Mouse (Mus musculus) heart, embryonic 10.5 days (tissue): ENCODE measurements around the gene Mmp20. TPM values are rescaled to one million over a fixed set of nuclear protein-coding genes. Genes with fewer than 3 reads are reported as not detected.

ENCODE experiments used
- DNase-seq: peaks from one replicate; pipeline ENCODE4 v3.0.0-alpha.2; 2017; ENCODE audit warnings: low spot score
- H3K27ac ChIP-seq: fragments of 300-500 bp; sonication (generic); 2 replicates; pipeline ENCODE4 v1.5.1; 2016; ENCODE audit warnings: mild to moderate bottlenecking
- H3K27me3 ChIP-seq: fragments of 300-500 bp; sonication (generic); 2 replicates; pipeline ENCODE4 v1.6.1; 2016; ENCODE audit warnings: mild to moderate bottlenecking; ENCODE audit not compliant: poor library complexity, insufficient read depth, severe bottlenecking
- H3K36me3 ChIP-seq: fragments of 300-500 bp; sonication (generic); 2 replicates; pipeline ENCODE4 v1.6.1; 2016; ENCODE audit warnings: mild to moderate bottlenecking, moderate library complexity
- H3K4me1 ChIP-seq: fragments of 300-500 bp; sonication (generic); 2 replicates; pipeline ENCODE4 v1.6.1; 2016; ENCODE audit warnings: mild to moderate bottlenecking
- H3K4me3 ChIP-seq: fragments of 300-500 bp; sonication (generic); 2 replicates; pipeline ENCODE4 v1.5.1; 2016; ENCODE audit warnings: mild to moderate bottlenecking, moderate library complexity
- H3K9me3 ChIP-seq: fragments of 300-500 bp; sonication (generic); 2 replicates; pipeline ENCODE4 v1.6.1; 2016; ENCODE audit warnings: mild to moderate bottlenecking, moderate library complexity
- WGBS: fragments of 180-500 bp; shearing (Covaris S2); methylation state at CpG from one replicate; pipeline ENCODE4 v1.1.7; 2016; 5-methylcytosine and 5-hydroxymethylcytosine counted together
- polyA plus RNA-seq: library from polyadenylated mRNA; unstranded; fragments of >200 nt; fragmentation: Nextera tagmentation; extraction: Ambion mirVana; gene quantifications from 2 replicates; pipeline ENCODE4 v1.2.1, GENCODE M21; 2016

The Mmp20 gene
- polyA plus RNA-seq, 1 experiment from 2014 or later, result not detected

- Histone ChIP-seq H3K9me3 (no peaks in the 10 kb centered on the region), H3K4me3 (no peak overlapping the region), H3K27me3 (no peaks in the 10 kb centered on the region), H3K36me3 (no peaks in the 10 kb centered on the region), H3K27ac (no peak overlapping the region), H3K4me1 (no peaks in the 10 kb centered on the region)
- 78% methylated on average over 4 of the region's 4 CpGs for WGBS
- no peak for DNase-seq
Observed at GRCm38 (mm10) chr9:7657946-7658345, 29.9 kb downstream of the Mmp20 start.

GRCm38 (mm10) chr9:7659469-7660020, 31.5 kb downstream of the Mmp20 start:
- H3K27me3 ChIP-seq, result no peaks in the 10 kb centered on the region
- H3K36me3 ChIP-seq, result no peaks in the 10 kb centered on the region
- no peaks in the 10 kb centered on the region for H3K9me3 ChIP-seq
- WGBS, result 75% methylated on average over 6 of the region's 6 CpGs
- DNase-seq, result no peak
- no peaks in the 10 kb centered on the region for H3K4me1 ChIP-seq
- H3K27ac ChIP-seq, result no peak overlapping the region
- no peak overlapping the region for H3K4me3 ChIP-seq

GRCm38 (mm10) chr9:7661371-7661770, 33.3 kb downstream of the Mmp20 start:
- no peaks in the 10 kb centered on the region for H3K4me1 ChIP-seq
- WGBS, result 89% methylated on average over 1 of the region's 1 CpGs
- no peaks in the 10 kb centered on the region for H3K27me3 ChIP-seq
- no peak for DNase-seq
- no peak overlapping the region for H3K4me3 ChIP-seq
- H3K36me3 ChIP-seq, result no peaks in the 10 kb centered on the region
- H3K9me3 ChIP-seq, result no peaks in the 10 kb centered on the region
- no peak overlapping the region for H3K27ac ChIP-seq

GRCm38 (mm10) chr9:7669674-7670073, 41.6 kb downstream of the Mmp20 start:
- Histone ChIP-seq H3K4me3 (no peak overlapping the region), H3K27ac (no peak overlapping the region), H3K27me3 (no peaks in the 10 kb centered on the region), H3K4me1 (no peaks in the 10 kb centered on the region), H3K36me3 (no peaks in the 10 kb centered on the region), H3K9me3 (no peaks in the 10 kb centered on the region)
- DNase-seq, result no peak
- WGBS, result 93% methylated on average over 1 of the region's 1 CpGs

GRCm38 (mm10) chr9:7672985-7673384, 45.0 kb downstream of the Mmp20 start:
- H3K4me1 ChIP-seq, result no peaks in the 10 kb centered on the region
- H3K4me3 ChIP-seq, result no peak overlapping the region
- DNase-seq, result no peak
- no peak overlapping the region for H3K27ac ChIP-seq
- WGBS, result 74% methylated on average over 9 of the region's 9 CpGs
- H3K9me3 ChIP-seq, result no peaks in the 10 kb centered on the region
- H3K36me3 ChIP-seq, result no peaks in the 10 kb centered on the region
- no peaks in the 10 kb centered on the region for H3K27me3 ChIP-seq

- WGBS, result 64% methylated on average over 2 of the region's 2 CpGs
- H3K4me1 ChIP-seq, result no peaks in the 10 kb centered on the region
- H3K9me3 ChIP-seq, result no peaks in the 10 kb centered on the region
Observed at GRCm38 (mm10) chr9:7678154-7678837, 50.3 kb downstream of the Mmp20 start.

GRCm38 (mm10) chr9:7682081-7682618, 54.1 kb downstream of the Mmp20 start:
- no peak overlapping the region for H3K27ac ChIP-seq
- no peaks in the 10 kb centered on the region for H3K4me1 ChIP-seq
- WGBS, result 85% methylated on average over 9 of the region's 9 CpGs
- no peak overlapping the region for H3K4me3 ChIP-seq
- no peaks in the 10 kb centered on the region for H3K9me3 ChIP-seq
- H3K27me3 ChIP-seq, result no peaks in the 10 kb centered on the region
- H3K36me3 ChIP-seq, result no peaks in the 10 kb centered on the region
- no peak for DNase-seq

More at GRCm38 (mm10) chr9:7678154-7678837, 50.3 kb downstream of the Mmp20 start:
- Histone ChIP-seq H3K27me3 (no peaks in the 10 kb centered on the region), H3K4me3 (no peak overlapping the region), H3K27ac (no peak overlapping the region), H3K36me3 (no peaks in the 10 kb centered on the region)
- DNase-seq, result no peak

- no peak for DNase-seq
- 60% methylated on average over 2 of the region's 2 CpGs for WGBS
- no peaks in the 10 kb centered on the region for H3K9me3 ChIP-seq
- H3K36me3 ChIP-seq, result no peaks in the 10 kb centered on the region
- no peaks in the 10 kb centered on the region for H3K4me1 ChIP-seq
- H3K27me3 ChIP-seq, result no peaks in the 10 kb centered on the region
- no peak overlapping the region for H3K27ac ChIP-seq
- H3K4me3 ChIP-seq, result no peak overlapping the region
Observed at GRCm38 (mm10) chr9:7686024-7686423, 58.0 kb downstream of the Mmp20 start.

- WGBS, result 46% methylated on average over 6 of the region's 6 CpGs
Observed at GRCm38 (mm10) chr9:7689799-7690198, 61.8 kb downstream of the Mmp20 start.

GRCm38 (mm10) chr9:7691790-7692189, 63.8 kb downstream of the Mmp20 start, which contains the start of gene Mmp7:
Mmp7 (plus strand) TSS chr9:7692090.
- no peak within 1 kb of the TSS for H3K27ac ChIP-seq
- 59% methylated on average over 1 of the region's 1 CpGs for WGBS

More at GRCm38 (mm10) chr9:7689799-7690198, 61.8 kb downstream of the Mmp20 start:
- H3K27me3 ChIP-seq, result no peaks in the 10 kb centered on the region
- H3K36me3 ChIP-seq, result no peaks in the 10 kb centered on the region
- no peaks in the 10 kb centered on the region for H3K9me3 ChIP-seq
- H3K4me1 ChIP-seq, result no peaks in the 10 kb centered on the region
- no peak overlapping the region for H3K4me3 ChIP-seq
- no peak overlapping the region for H3K27ac ChIP-seq
- DNase-seq, result no peak

GRCm38 (mm10) chr9:7693961-7694360, 65.9 kb downstream of the Mmp20 start:
- no peak overlapping the region for H3K4me3 ChIP-seq
- H3K36me3 ChIP-seq, result no peaks in the 10 kb centered on the region
- H3K4me1 ChIP-seq, result no peaks in the 10 kb centered on the region
- H3K27me3 ChIP-seq, result no peaks in the 10 kb centered on the region
- no peak overlapping the region for H3K27ac ChIP-seq
- H3K9me3 ChIP-seq, result no peaks in the 10 kb centered on the region
- no peak for DNase-seq
- 60% methylated on average over 3 of the region's 3 CpGs for WGBS

More at GRCm38 (mm10) chr9:7691790-7692189, 63.8 kb downstream of the Mmp20 start, which contains the start of gene Mmp7:
- H3K4me3 ChIP-seq, result no peak within 1 kb of the TSS
- DNase-seq, result no peak
- no peaks in the 10 kb centered on the region for H3K36me3 ChIP-seq
- H3K9me3 ChIP-seq, result no peaks in the 10 kb centered on the region
- H3K4me1 ChIP-seq, result no peaks in the 10 kb centered on the region
- H3K27me3 ChIP-seq, result no peaks in the 10 kb centered on the region

GRCm38 (mm10) chr9:7695646-7696045, 67.6 kb downstream of the Mmp20 start:
- H3K27ac ChIP-seq, result no peak overlapping the region
- 93% methylated on average over 3 of the region's 3 CpGs for WGBS
- H3K27me3 ChIP-seq, result no peaks in the 10 kb centered on the region
- no peaks in the 10 kb centered on the region for H3K4me1 ChIP-seq
- no peak overlapping the region for H3K4me3 ChIP-seq
- DNase-seq, result no peak
- no peaks in the 10 kb centered on the region for H3K9me3 ChIP-seq
- no peaks in the 10 kb centered on the region for H3K36me3 ChIP-seq

GRCm38 (mm10) chr9:7708698-7709097, 80.7 kb downstream of the Mmp20 start:
- Histone ChIP-seq H3K9me3 (no peaks in the 10 kb centered on the region), H3K27ac (no peak overlapping the region), H3K27me3 (no peaks in the 10 kb centered on the region), H3K4me1 (no peaks in the 10 kb centered on the region), H3K4me3 (no peak overlapping the region), H3K36me3 (no peaks in the 10 kb centered on the region)
- DNase-seq, result no peak
- 76% methylated on average over 6 of the region's 6 CpGs for WGBS
